Mouse (Mus musculus) MEL (cell line): ENCODE measurements at regions not wholly inside any gene's neighbourhood (a gene's known extent, or its start where the extent isn't known, plus 50 kb on each side); places are given as distances from the start of the nearest gene placed in this dataset.

Source experiments
- DNase-seq: peaks from one replicate; pipeline ENCODE4 v3.0.0; 2011; ENCODE audit warnings: low read depth, low spot score
- H3K27ac ChIP-seq: 2 replicates; pipeline ENCODE4 v1.5.1; 2012; ENCODE audit warnings: low read depth, mild to moderate bottlenecking, control low read depth, low read length, moderate library complexity; ENCODE audit not compliant: control insufficient read depth
- H3K27me3 ChIP-seq, 2 experiments: fragments of 150-350 bp in 1 of 2; sonication (generic) in 1 of 2; 2 replicates each; pipeline ENCODE4 v1.6.1; 2012; ENCODE audit warnings: low read length in 2 of 2, mild to moderate bottlenecking in 2 of 2, improper control_type of control experiment in 1 of 2, moderate library complexity in 1 of 2; ENCODE audit not compliant: insufficient read depth in 2 of 2, control insufficient read depth in 1 of 2
- H3K36me3 ChIP-seq, 2 experiments: 2 replicates each; pipeline ENCODE4 v1.6.1; 2012 to 2014; ENCODE audit warnings: low read length in 2 of 2, improper control_type of control experiment in 1 of 2, inconsistent platforms in 1 of 2, mild to moderate bottlenecking in 1 of 2; ENCODE audit not compliant: insufficient read depth in 2 of 2, control insufficient read depth in 1 of 2
- H3K4me1 ChIP-seq, 2 experiments: fragments of 150-350 bp in 1 of 2; sonication (generic) in 1 of 2; 2 replicates each; pipeline ENCODE4 v1.6.1; 2012; ENCODE audit warnings: low read length in 2 of 2, improper control_type of control experiment in 1 of 2, mild to moderate bottlenecking in 1 of 2; ENCODE audit not compliant: insufficient read depth in 2 of 2, control insufficient read depth in 1 of 2
- H3K4me3 ChIP-seq, 2 experiments: fragments of 150-350 bp in 1 of 2; sonication (generic) in 1 of 2; 2 replicates each; pipeline ENCODE4 v1.5.1; 2012; ENCODE audit warnings: low read depth in 2 of 2, low read length in 2 of 2, mild to moderate bottlenecking in 2 of 2, moderate library complexity in 2 of 2, control low read depth in 1 of 2, improper control_type of control experiment in 1 of 2; ENCODE audit not compliant: control insufficient read depth in 1 of 2, insufficient read depth in 1 of 2
- H3K79me2 ChIP-seq: 2 replicates; pipeline ENCODE4 v1.6.1; 2012; ENCODE audit warnings: mild to moderate bottlenecking, low read length, moderate library complexity; ENCODE audit not compliant: control insufficient read depth, poor library complexity, insufficient read depth
- H3K9ac ChIP-seq: 2 replicates; pipeline ENCODE4 v1.6.1; 2012; ENCODE audit warnings: low read depth, mild to moderate bottlenecking, control low read depth, low read length, moderate library complexity; ENCODE audit not compliant: control insufficient read depth, poor library complexity, severe bottlenecking
- H3K9me3 ChIP-seq: fragments of 150-350 bp; sonication (generic); replicated peaks from 2 replicates; pipeline ENCODE4 v1.6.1; 2012; ENCODE audit warnings: mild to moderate bottlenecking, low read length, improper control_type of control experiment, moderate library complexity; ENCODE audit not compliant: insufficient read depth
- CHD1 ChIP-seq: IDR thresholded peaks from 2 replicates; pipeline ENCODE4 v1.6.1; 2012; ENCODE audit warnings: low read depth, mild to moderate bottlenecking, inconsistent platforms, low read length, improper control_type of control experiment
- CHD2 ChIP-seq: IDR thresholded peaks from 2 replicates; pipeline ENCODE4 v1.6.1; 2011; ENCODE audit warnings: low read length, improper control_type of control experiment
- E2F4 ChIP-seq: IDR thresholded peaks from 2 replicates; pipeline ENCODE4 v1.6.1; 2011; ENCODE audit warnings: low read depth, low read length, improper control_type of control experiment, borderline replicate concordance
- EP300 ChIP-seq, 2 experiments: IDR thresholded peaks; 2 replicates each; pipeline ENCODE4 v1.6.1; 2011; ENCODE audit warnings: improper control_type of control experiment in 2 of 2, low read length in 2 of 2, low read depth in 1 of 2, mild to moderate bottlenecking in 1 of 2
- GATA1 ChIP-seq: IDR thresholded peaks from 2 replicates; pipeline ENCODE4 v1.6.1; 2011; ENCODE audit warnings: low read depth, low read length, improper control_type of control experiment
- HCFC1 ChIP-seq: IDR thresholded peaks from 2 replicates; pipeline ENCODE4 v1.6.1; 2012; ENCODE audit warnings: low read depth, mild to moderate bottlenecking, inconsistent platforms, low read length, improper control_type of control experiment, moderate library complexity
- MAFK ChIP-seq: IDR thresholded peaks from 2 replicates; pipeline ENCODE4 v1.6.1; 2011; ENCODE audit warnings: low read depth, mild to moderate bottlenecking, low read length, improper control_type of control experiment, borderline replicate concordance
- MAX ChIP-seq: IDR thresholded peaks from 2 replicates; pipeline ENCODE4 v1.6.1; 2011; ENCODE audit warnings: low read length, improper control_type of control experiment
- MAZ ChIP-seq: IDR thresholded peaks from 2 replicates; pipeline ENCODE4 v1.6.1; 2012; ENCODE audit warnings: low read depth, mild to moderate bottlenecking, inconsistent platforms, low read length, improper control_type of control experiment
- MXI1 ChIP-seq: IDR thresholded peaks from 2 replicates; pipeline ENCODE4 v1.6.1; 2011; ENCODE audit warnings: mild to moderate bottlenecking, low read depth, low read length, improper control_type of control experiment
- MYB ChIP-seq: IDR thresholded peaks from 2 replicates; pipeline ENCODE4 v1.6.1; 2011; ENCODE audit warnings: mild to moderate bottlenecking, low read depth, low read length, improper control_type of control experiment
- MYC ChIP-seq: IDR thresholded peaks from 2 replicates; pipeline ENCODE4 v1.6.1; 2011; ENCODE audit warnings: low read depth, mild to moderate bottlenecking, low read length, improper control_type of control experiment, moderate library complexity
- NRF1 ChIP-seq: IDR thresholded peaks from 2 replicates; pipeline ENCODE4 v1.6.1; 2014; ENCODE audit warnings: low read depth, mild to moderate bottlenecking, inconsistent platforms, low read length, improper control_type of control experiment, moderate library complexity; ENCODE audit not compliant: poor library complexity, insufficient read depth, severe bottlenecking
- POLR2AphosphoS2 ChIP-seq: IDR thresholded peaks from 2 replicates; pipeline ENCODE4 v1.6.1; 2011; ENCODE audit warnings: low read length, improper control_type of control experiment
- POLR2AphosphoS5 ChIP-seq: IDR thresholded peaks from 2 replicates; pipeline ENCODE4 v1.6.1; 2012; ENCODE audit warnings: low read depth, borderline replicate concordance, mild to moderate bottlenecking, inconsistent platforms, low read length, moderate library complexity, mixed read lengths
- SMC3 ChIP-seq: IDR thresholded peaks from 2 replicates; pipeline ENCODE4 v1.6.1; 2011; ENCODE audit warnings: low read depth, low read length, improper control_type of control experiment
- TAL1 ChIP-seq: IDR thresholded peaks from 2 replicates; pipeline ENCODE4 v1.6.1; 2012; ENCODE audit warnings: mild to moderate bottlenecking, inconsistent platforms, low read length, moderate library complexity, mixed read lengths
- ZKSCAN1 ChIP-seq: IDR thresholded peaks from 2 replicates; pipeline ENCODE4 v1.6.1; 2012; ENCODE audit warnings: low read depth, mild to moderate bottlenecking, inconsistent platforms, low read length, improper control_type of control experiment, moderate library complexity

GRCm38 (mm10) chr14:120626223-120626935 lies 148.1 kb downstream of the Rap2a start:
- Histone ChIP-seq H3K36me3 (no peaks in the 10 kb centered on the region), H3K79me2 (no peaks in the 10 kb centered on the region), H3K9ac (no peak overlapping the region), H3K27ac (no peak overlapping the region)
- no peak for TF ChIP-seq TAL1
- TF ChIP-seq MAZ: no peak
- TF ChIP-seq HCFC1: no peak
- TF ChIP-seq POLR2AphosphoS5: no peak
- no peak for TF ChIP-seq MXI1
- TF ChIP-seq GATA1: no peak
- no peak for TF ChIP-seq MYC
- TF ChIP-seq E2F4: no peak
- no peak for TF ChIP-seq CHD2
- no peak for TF ChIP-seq NRF1
- no peak for TF ChIP-seq ZKSCAN1
- no peak for TF ChIP-seq MAFK
- TF ChIP-seq SMC3: no peak
- no peak for TF ChIP-seq MYB
- no peak for TF ChIP-seq MAX
- TF ChIP-seq EP300 (IDR thresholded peaks at IDR 0.05; ENCODE audit: low read depth in 1 of 2, low read length in 2 of 2): no peak
- TF ChIP-seq, all 39 proteins: peak for 0
- Histone ChIP-seq H3K4me3 (no peak overlapping the region), H3K4me1 (no peaks in the 10 kb centered on the region), H3K27me3 (no peaks in the 10 kb centered on the region), H3K9me3 (no peaks in the 10 kb centered on the region)
- no peak for DNase-seq

- no peaks in the 10 kb centered on the region for H3K4me1 ChIP-seq
- no peak overlapping the region for H3K9ac ChIP-seq
- H3K36me3 ChIP-seq: no peaks in the 10 kb centered on the region
- no peak overlapping the region for H3K27ac ChIP-seq
- H3K79me2 ChIP-seq: no peaks in the 10 kb centered on the region
- no peaks in the 10 kb centered on the region for H3K9me3 ChIP-seq
- TF ChIP-seq HCFC1 (no peak), POLR2AphosphoS2 (no peak), MAZ (no peak), CHD1 (no peak)
- DNase-seq: no peak
- no peak overlapping the region for H3K4me3 ChIP-seq
- no peaks in the 10 kb centered on the region for H3K27me3 ChIP-seq
Measured at GRCm38 (mm10) chr14:120626936-120627277, 148.7 kb downstream of the Rap2a start.
